Mouse (Mus musculus): ENCODE measurements around the gene Loxl3.

DNA sequence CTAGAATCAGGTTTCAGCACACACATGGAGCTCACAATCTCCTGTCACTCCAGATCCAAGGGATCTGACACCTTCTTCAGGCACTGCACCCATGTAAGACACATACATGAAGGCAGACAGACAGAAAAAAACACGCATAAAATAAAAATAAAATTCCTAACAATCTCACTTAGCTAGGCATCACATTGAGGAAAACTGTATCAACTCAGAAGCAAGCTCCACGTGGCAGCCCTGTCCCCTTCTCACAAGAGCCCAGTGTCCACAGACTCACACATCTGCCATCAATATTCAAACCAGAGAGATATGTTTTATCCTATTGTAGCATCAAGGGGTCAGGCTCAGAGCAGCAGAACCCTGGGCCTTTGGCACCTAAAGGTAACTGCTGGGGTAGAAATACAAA, 29.7 kb upstream of the Loxl3 start:
- no peak for TF ChIP-seq CTCF (IDR thresholded peaks at IDR 0.05; ENCODE audit: borderline replicate concordance, control insufficient read depth, extremely low read depth, insufficient read depth, low read length, poor library complexity)
- TF ChIP-seq POLR2A (IDR thresholded peaks at IDR 0.05; ENCODE audit: control insufficient read depth, extremely low read depth, insufficient read depth, low read length, poor library complexity) = no peak
